Mouse (Mus musculus) urinary bladder, adult 2 months (tissue): ENCODE data around the gene Dgcr2. TPM values are rescaled to one million over a fixed set of nuclear protein-coding genes. Genes with fewer than 3 reads are reported as not detected.

Experiments used
- DNase-seq: peaks from one replicate; pipeline ENCODE4 v3.0.0; 2022; ENCODE audit warnings: low spot score
- polyA plus RNA-seq: library from polyadenylated mRNA; depleted of rRNA; stranded (reverse); fragments of >200 nt; gene quantifications from 2 replicates; pipeline ENCODE4 v1.2.3, GENCODE M21; 2012

The Dgcr2 gene
- polyA plus RNA-seq, 1 experiment = 48.7 TPM

GRCm38 (mm10) chr16:17848928-17849327 lies 49.4 kb downstream of the Dgcr2 start:
- no peak for DNase-seq

- no peak for DNase-seq
Measured at GRCm38 (mm10) chr16:17848431-17848830, 49.9 kb downstream of the Dgcr2 start.

- DNase-seq = no peak
Measured at GRCm38 (mm10) chr16:17843701-17844365, 54.5 kb downstream of the Dgcr2 start.

GRCm38 (mm10) chr16:17842437-17842836 lies 55.9 kb downstream of the Dgcr2 start:
- DNase-seq = no peak

GRCm38 (mm10) chr16:17839976-17840375 lies 58.4 kb downstream of the Dgcr2 start:
- no peak for DNase-seq

- DNase-seq = no peak
Measured at GRCm38 (mm10) chr16:17838051-17838450, 60.3 kb downstream of the Dgcr2 start, which contains the start of gene Car15. Gene Car15, minus strand, starts transcription at chr16:17838364.

GRCm38 (mm10) chr16:17835481-17835880 lies 62.9 kb downstream of the Dgcr2 start:
- no peak for DNase-seq

GRCm38 (mm10) chr16:17834543-17834942 lies 63.8 kb downstream of the Dgcr2 start:
- DNase-seq = no peak

GRCm38 (mm10) chr16:17833681-17834399 lies 64.5 kb downstream of the Dgcr2 start:
- DNase-seq = no peak

- no peak for DNase-seq
Measured at GRCm38 (mm10) chr16:17833321-17833680, 65.1 kb downstream of the Dgcr2 start.

GRCm38 (mm10) chr16:17832821-17833220 lies 65.5 kb downstream of the Dgcr2 start, which contains the start of gene B830017H08Rik:
Gene B830017H08Rik, plus strand, starts transcription at chr16:17833121.
- DNase-seq = no peak

GRCm38 (mm10) chr16:17831781-17832180 lies 66.6 kb downstream of the Dgcr2 start:
- no peak for DNase-seq

- DNase-seq = no peak
Measured at GRCm38 (mm10) chr16:17830385-17831178, 67.8 kb downstream of the Dgcr2 start.

GRCm38 (mm10) chr16:17828867-17829266 lies 69.5 kb downstream of the Dgcr2 start:
- DNase-seq = no peak

- DNase-seq = no peak
Measured at GRCm38 (mm10) chr16:17828229-17828628, 70.1 kb downstream of the Dgcr2 start.

- no peak for DNase-seq
Measured at GRCm38 (mm10) chr16:17826500-17826899, 71.9 kb downstream of the Dgcr2 start.

- DNase-seq = no peak
Measured at GRCm38 (mm10) chr16:17816528-17816927, 81.8 kb downstream of the Dgcr2 start.

GRCm38 (mm10) chr16:17815411-17816402 lies 82.7 kb downstream of the Dgcr2 start:
- DNase-seq = peak; percentile 56

GRCm38 (mm10) chr16:17813173-17813572 lies 85.2 kb downstream of the Dgcr2 start:
- DNase-seq = no peak

- no peak for DNase-seq
Measured at GRCm38 (mm10) chr16:17812120-17812519, 86.2 kb downstream of the Dgcr2 start.

GRCm38 (mm10) chr16:17809711-17810110 lies 88.7 kb downstream of the Dgcr2 start:
- DNase-seq = no peak
